Comparison of ENCODE assay signal across 10 mouse cellular contexts in genomic region chr4:117276281-117276711, GRCm38 (mm10). TPM values are rescaled to one million over a fixed set of nuclear protein-coding genes. Genes with fewer than 3 reads are reported as not detected.
DNase-seq lines count a peak whose midpoint lies in the region; ATAC-seq and TF ChIP-seq lines count a peak whose summit lies in the region.
"Had no signal": no experiment of that assay in that cellular context is flagged by ENCODE, and none has a peak within 500 bp of the region (broad histone marks: within the 10 kb centered on the region; RNA-seq: fewer than 3 reads in every experiment).

No protein-coding gene starts in this region.

- no peak overlapping the region for H3K4me3 ChIP-seq in liver, adult 2 months (ENCODE audit: insufficient read depth, low read depth, low read length)
- no peak overlapping the region for H3K4me3 ChIP-seq in hindbrain, postnatal 0 days (ENCODE audit: low read length)
- H3K4me3 ChIP-seq in neural tube, embryonic 15.5 days (replicated peaks): no peak overlapping the region
- H3K4me3 ChIP-seq in forebrain, postnatal 0 days (ENCODE audit: low read depth, low read length): no peak overlapping the region

- no peaks in the 10 kb centered on the region for H3K9me3 ChIP-seq in hindbrain, postnatal 0 days (ENCODE audit: low read length)
- no peaks in the 10 kb centered on the region for H3K9me3 ChIP-seq in neural tube, embryonic 15.5 days (replicated peaks)
- no peaks in the 10 kb centered on the region for H3K9me3 ChIP-seq in forebrain, postnatal 0 days (ENCODE audit: low read length)

- TF ChIP-seq POLR2A in liver, adult 2 months (IDR thresholded peaks at IDR 0.05; ENCODE audit: extremely low read depth, insufficient read depth, low read length): no peak

- peaks cover 12% of the 10 kb centered on the region for H3K36me3 ChIP-seq in liver, adult 2 months (ENCODE audit: control insufficient read depth, insufficient read depth, low read length)
- H3K36me3 ChIP-seq in hindbrain, postnatal 0 days (ENCODE audit: insufficient read depth, low read length): peaks cover 46% of the 10 kb centered on the region; the same call in 1 of the 2 replicates
- peaks cover 44% of the 10 kb centered on the region for H3K36me3 ChIP-seq in neural tube, embryonic 15.5 days
- H3K36me3 ChIP-seq in forebrain, postnatal 0 days (ENCODE audit: insufficient read depth): peaks cover 69% of the 10 kb centered on the region

- no peaks in the 10 kb centered on the region for H3K27me3 ChIP-seq in liver, adult 2 months (ENCODE audit: control insufficient read depth, insufficient read depth, low read length)
- H3K27me3 ChIP-seq in hindbrain, postnatal 0 days (ENCODE audit: insufficient read depth, low read length): no peaks in the 10 kb centered on the region
- H3K27me3 ChIP-seq in neural tube, embryonic 15.5 days (replicated peaks): no peaks in the 10 kb centered on the region
- H3K27me3 ChIP-seq in forebrain, postnatal 0 days (ENCODE audit: insufficient read depth, low read length): no peaks in the 10 kb centered on the region

- no peak overlapping the region for H3K27ac ChIP-seq in liver, adult 2 months (replicated peaks; ENCODE audit: insufficient read depth, low read depth, low read length)
- no peak overlapping the region for H3K27ac ChIP-seq in hindbrain, postnatal 0 days
- H3K27ac ChIP-seq in neural tube, embryonic 15.5 days (replicated peaks): no peak overlapping the region
- H3K27ac ChIP-seq in forebrain, postnatal 0 days (ENCODE audit: low read depth, low read length): no peak overlapping the region

- 0 out of 2 replicates have a peak, but pooled peaks have one; percentile 13 for ATAC-seq in hindbrain, postnatal 0 days
- 0 out of 2 replicates have a peak, but pooled peaks have one; percentile 30 for ATAC-seq in neural tube, embryonic 15.5 days (ENCODE audit: low FRiP score)
- no peak for ATAC-seq in forebrain, postnatal 0 days

- no peak overlapping the region for H3K9ac ChIP-seq in liver, adult 2 months (ENCODE audit: low read depth, low read length)
- no peak overlapping the region for H3K9ac ChIP-seq in hindbrain, postnatal 0 days (replicated peaks; ENCODE audit: low read length)
- no peak overlapping the region for H3K9ac ChIP-seq in neural tube, embryonic 15.5 days (replicated peaks)
- no peak overlapping the region for H3K9ac ChIP-seq in forebrain, postnatal 0 days

- peak; percentile 69 for DNase-seq in adrenal gland, adult 2 months
- no peak for DNase-seq in adrenal gland, postnatal 10 days
- peak; percentile 69 for DNase-seq in liver, adult 2 months (ENCODE audit: extremely low read depth, low read depth, low spot score)
- DNase-seq in liver: no peak
- DNase-seq in hindbrain, postnatal 0 days (ENCODE audit: low spot score): no peak
- no peak for DNase-seq in forebrain, postnatal 0 days
- no peak for DNase-seq in thymus, postnatal 4 days
- DNase-seq: gastrocnemius, postnatal 10 days; heart, postnatal 10 days had no signal

- H3K4me2 ChIP-seq in hindbrain, postnatal 0 days (ENCODE audit: low read depth, low read length): no peak overlapping the region
- no peak overlapping the region for H3K4me2 ChIP-seq in neural tube, embryonic 15.5 days
- no peak overlapping the region for H3K4me2 ChIP-seq in forebrain, postnatal 0 days (ENCODE audit: low read depth)

- H3K4me1 ChIP-seq in liver, adult 2 months (ENCODE audit: control insufficient read depth, insufficient read depth, low read length): peaks cover 26% of the 10 kb centered on the region
- no peaks in the 10 kb centered on the region; the same call in 1 of the 2 replicates for H3K4me1 ChIP-seq in hindbrain, postnatal 0 days (ENCODE audit: insufficient read depth, low read length)
- peaks cover 55% of the 10 kb centered on the region for H3K4me1 ChIP-seq in neural tube, embryonic 15.5 days
- H3K4me1 ChIP-seq in forebrain, postnatal 0 days (ENCODE audit: insufficient read depth): no peaks in the 10 kb centered on the region

- no peaks in the 10 kb centered on the region for H3K79me2 ChIP-seq in liver, adult 2 months (ENCODE audit: control insufficient read depth, insufficient read depth, low read length)

- TF ChIP-seq CTCF in liver, adult 2 months (IDR thresholded peaks at IDR 0.05; ENCODE audit: low read depth, low read length): no peak
- no peak for TF ChIP-seq CTCF in hindbrain, postnatal 0 days (IDR thresholded peaks at IDR 0.05; ENCODE audit: low read depth)
- TF ChIP-seq CTCF in forebrain, postnatal 0 days (IDR thresholded peaks at IDR 0.05; ENCODE audit: low read depth): no peak

- 91% methylated on average over 17 of the region's 17 CpGs for WGBS in liver, adult 2 months
- WGBS in hindbrain, postnatal 0 days: 83% methylated on average over 17 of the region's 17 CpGs
- WGBS in neural tube, embryonic 15.5 days: 47% methylated on average over 17 of the region's 17 CpGs
- 97% methylated on average over 17 of the region's 17 CpGs for WGBS in forebrain, postnatal 0 days

RNA-seq across cellular contexts. Expression of gene Armh1, which starts 24.4 kb away (rescaled TPM):
- total RNA-seq in adrenal gland, adult 2 months (2021): 1 to 10 TPM; 2.2 to 2.8 TPM
- polyA plus RNA-seq in adrenal gland, adult 2 months (2012; rRNA removed): 6.1 and 6.7 TPM in 2 replicates
- total RNA-seq in adrenal gland, postnatal 10 days (2021): 1 to 10 TPM; 1.5 to 1.8 TPM
- total RNA-seq in liver, adult 2 months (2014; rRNA removed): not detected in 2 replicates
- not detected in 2 replicates for polyA plus RNA-seq in liver, adult 2 months (2012; rRNA removed)
- 3.2 and 3.6 TPM in 2 replicates for total RNA-seq in hindbrain, postnatal 0 days (2014; rRNA removed)
- 2.6 and 3.0 TPM in 2 replicates for polyA plus RNA-seq in hindbrain, postnatal 0 days (2015; fragmentation: Nextera tagmentation; extraction: Ambion mirVana)
- 1.4 and 1.5 TPM in 2 replicates for polyA plus RNA-seq in neural tube, embryonic 15.5 days (2015; fragmentation: Nextera tagmentation; extraction: Ambion mirVana)
- total RNA-seq in forebrain, postnatal 0 days (2014; rRNA removed): 1.5 and 1.8 TPM in 2 replicates
- polyA plus RNA-seq in forebrain, postnatal 0 days (2015; fragmentation: Nextera tagmentation; extraction: Ambion mirVana): 2.0 and 2.5 TPM in 2 replicates

RNA-seq across cellular contexts. Expression of gene Tmem53, which starts 24.5 kb away (rescaled TPM):
- 10 to 100 TPM; 57.3 to 75.3 TPM for total RNA-seq in adrenal gland, adult 2 months (2021)
- polyA plus RNA-seq in adrenal gland, adult 2 months (2012; rRNA removed): 172 and 232 TPM in 2 replicates
- total RNA-seq in adrenal gland, postnatal 10 days (2021): 10 to 100 TPM; 50.4 to 60.9 TPM
- total RNA-seq in liver, adult 2 months (2014; rRNA removed): 32.1 and 49.6 TPM in 2 replicates
- 110 and 121 TPM in 2 replicates for polyA plus RNA-seq in liver, adult 2 months (2012; rRNA removed)
- total RNA-seq in hindbrain, postnatal 0 days (2014; rRNA removed): 7.5 and 16.5 TPM in 2 replicates
- 14.0 and 14.5 TPM in 2 replicates for polyA plus RNA-seq in hindbrain, postnatal 0 days (2015; fragmentation: Nextera tagmentation; extraction: Ambion mirVana)
- polyA plus RNA-seq in neural tube, embryonic 15.5 days (2015; fragmentation: Nextera tagmentation; extraction: Ambion mirVana): 6.3 and 8.7 TPM in 2 replicates
- total RNA-seq in forebrain, postnatal 0 days (2014; rRNA removed): 9.8 and 11.6 TPM in 2 replicates
- polyA plus RNA-seq in forebrain, postnatal 0 days (2015; fragmentation: Nextera tagmentation; extraction: Ambion mirVana): 10.5 and 12.4 TPM in 2 replicates

Comparison
In these comparisons a context has a peak if more than half of its experiments do, and no peak if none do; other contexts are left out.
1. DNase-seq: peak in adrenal gland, adult 2 months (single experiment) and liver, adult 2 months (single experiment); none in adrenal gland, postnatal 10 days (single experiment), liver (single experiment), hindbrain, postnatal 0 days (single experiment), forebrain, postnatal 0 days (single experiment) and thymus, postnatal 4 days (single experiment).